Mouse (Mus musculus) heart, embryonic 16.5 days (tissue): ENCODE results near the gene Gpank1. TPM values are rescaled to one million over a fixed set of nuclear protein-coding genes. Genes with fewer than 3 reads are reported as not detected.
A peak's percentile ranks its signal among the peaks of the same experiment; 100 is the strongest.

Experiments
- ATAC-seq: fragments of 200-750 bp; cut with Nextera tagmentation; replicated peaks from 2 replicates; pipeline ENCODE4 v1.8.0; 2017; ENCODE audit warnings: moderate number of reproducible peaks; ENCODE audit not compliant: insufficient read depth, low FRiP score; ENCODE audit errors: extremely low read depth
- H3K27ac ChIP-seq: fragments of 300-500 bp; sonication (generic); 2 replicates; pipeline ENCODE4 v1.5.1; 2014; ENCODE audit warnings: mild to moderate bottlenecking, low read length, control low read depth, moderate library complexity
- H3K27me3 ChIP-seq: fragments of 300-500 bp; sonication (generic); 2 replicates; pipeline ENCODE4 v1.6.1; 2014; ENCODE audit warnings: low read length, mixed read lengths; ENCODE audit not compliant: control insufficient read depth, insufficient read depth
- H3K36me3 ChIP-seq: fragments of 300-500 bp; sonication (generic); 2 replicates; pipeline ENCODE4 v1.6.1; 2014; ENCODE audit not compliant: control insufficient read depth, insufficient read depth
- H3K4me1 ChIP-seq: fragments of 300-500 bp; sonication (generic); 2 replicates; pipeline ENCODE4 v1.6.1; 2014; ENCODE audit warnings: low read length, mixed read lengths; ENCODE audit not compliant: control insufficient read depth, insufficient read depth
- H3K4me2 ChIP-seq: fragments of 300-500 bp; sonication (generic); 2 replicates; pipeline ENCODE4 v1.6.1; 2014; ENCODE audit warnings: low read depth, mild to moderate bottlenecking, control low read depth, low read length
- H3K4me3 ChIP-seq: fragments of 300-500 bp; sonication (generic); 2 replicates; pipeline ENCODE4 v1.5.1; 2014; ENCODE audit warnings: mild to moderate bottlenecking, control low read depth, low read length
- H3K9ac ChIP-seq: fragments of 300-500 bp; sonication (generic); 2 replicates; pipeline ENCODE4 v1.6.1; 2014; ENCODE audit warnings: low read length, control low read depth
- H3K9me3 ChIP-seq: fragments of 300-500 bp; sonication (generic); replicated peaks from 2 replicates; pipeline ENCODE4 v1.6.1; 2016; ENCODE audit warnings: low read length; ENCODE audit not compliant: control insufficient read depth
- WGBS: fragments of 180-500 bp; shearing (Covaris S2); extraction: QIAGEN DNeasy Blood & Tissue Kit; methylation state at CpG from one replicate; pipeline ENCODE4 v1.1.7; 2014; 5-methylcytosine and 5-hydroxymethylcytosine counted together
- polyA plus RNA-seq: library from polyadenylated mRNA; unstranded; fragments of >200 nt; fragmentation: Nextera tagmentation; extraction: Ambion mirVana; gene quantifications from 2 replicates; pipeline ENCODE4 v1.2.1, GENCODE M21; 2015

Gpank1 gene
- polyA plus RNA-seq, 1 experiment from 2014 or later: 14.9 TPM

DNA sequence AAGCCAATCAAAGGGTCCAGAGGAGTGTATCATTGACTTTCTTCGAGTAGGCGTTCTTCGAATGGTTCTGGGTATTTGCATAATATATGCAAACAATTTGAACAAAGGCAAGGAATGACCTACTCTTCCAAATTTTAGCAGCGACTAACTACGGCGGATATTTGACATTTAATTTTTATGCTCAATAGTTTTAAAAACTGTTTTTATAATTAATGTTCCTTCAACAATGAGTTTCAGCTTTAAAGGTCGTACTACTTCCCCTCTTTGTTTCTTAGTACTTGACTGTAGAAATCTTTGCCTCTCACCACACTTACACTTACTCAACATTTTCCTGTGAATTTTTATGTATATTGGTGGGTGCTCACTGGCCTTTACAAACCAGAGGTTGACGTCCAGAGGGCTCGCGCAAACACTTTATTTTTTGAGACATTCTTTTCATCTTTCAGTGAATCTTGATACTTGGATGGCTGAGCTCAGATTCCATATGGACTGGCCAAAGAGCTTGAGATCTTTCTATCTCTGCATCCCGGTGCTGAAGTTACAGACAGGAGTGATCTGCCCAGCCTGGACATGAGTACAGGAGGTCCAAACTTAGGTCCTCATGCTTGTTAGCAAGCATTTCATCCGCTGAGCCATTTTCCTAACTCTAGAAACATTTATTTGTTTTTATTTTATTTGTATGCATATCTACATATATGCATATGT lies 44.3 kb downstream of the Gpank1 start:
- H3K9ac ChIP-seq: peak overlapping the region; percentile 51

DNA sequence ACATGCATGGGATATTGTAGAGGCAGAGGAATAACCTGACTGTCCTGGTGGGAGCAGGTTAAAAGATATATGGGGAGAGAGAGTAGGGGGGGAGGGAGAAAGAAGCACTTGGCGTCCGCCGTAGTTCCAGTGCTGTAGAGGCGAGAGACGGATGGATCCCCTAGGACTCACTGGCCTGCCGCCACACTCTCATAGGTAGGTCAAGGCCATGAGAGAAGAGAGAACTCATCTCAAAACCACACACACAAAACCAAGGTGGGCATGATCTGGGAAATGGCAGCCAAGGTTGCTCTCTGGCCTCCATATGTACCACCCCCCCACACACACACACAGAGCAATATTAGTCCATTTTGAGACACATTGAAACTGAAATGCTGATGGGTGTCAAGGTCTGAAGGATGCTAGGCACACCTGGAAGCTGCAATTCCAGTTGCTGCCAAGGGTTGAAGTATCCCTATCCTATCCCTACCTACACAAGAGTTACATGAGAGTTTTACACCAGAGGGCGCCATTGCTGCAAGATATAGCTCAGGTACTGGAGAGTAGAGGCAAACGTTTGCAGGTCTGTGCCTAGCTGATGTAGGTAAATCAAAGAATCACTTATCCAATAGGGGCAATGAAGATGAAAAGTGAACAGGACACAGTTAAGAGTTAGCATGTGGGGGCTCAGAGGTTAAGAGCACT lies 45.2 kb downstream of the Gpank1 start:
- Histone ChIP-seq H3K4me1 (peaks cover 23% of the 10 kb centered on the region), H3K9me3 (no peaks in the 10 kb centered on the region), H3K9ac (peak overlapping the region; percentile 13; the same call in 1 of the 2 replicates), H3K36me3 (peaks cover 7% of the 10 kb centered on the region), H3K4me3 (no peak overlapping the region), H3K27ac (peak overlapping the region; percentile 93; the same call in 1 of the 2 replicates), H3K4me2 (no peak overlapping the region; the same call in 1 of the 2 replicates), H3K27me3 (no peaks in the 10 kb centered on the region)
- ATAC-seq: no peak
- WGBS: 69% methylated on average over 8 of the region's 8 CpGs

More for the DNA sequence above, 44.3 kb downstream of the Gpank1 start:
- Histone ChIP-seq H3K27me3 (no peaks in the 10 kb centered on the region), H3K27ac (peak overlapping the region; percentile 93), H3K4me2 (peak overlapping the region; percentile 67), H3K36me3 (peaks cover 16% of the 10 kb centered on the region), H3K4me3 (peak overlapping the region; percentile 49), H3K9me3 (no peaks in the 10 kb centered on the region), H3K4me1 (peaks cover 23% of the 10 kb centered on the region)
- 23% methylated on average over 12 of the region's 12 CpGs for WGBS
- ATAC-seq: peak; percentile 76

DNA sequence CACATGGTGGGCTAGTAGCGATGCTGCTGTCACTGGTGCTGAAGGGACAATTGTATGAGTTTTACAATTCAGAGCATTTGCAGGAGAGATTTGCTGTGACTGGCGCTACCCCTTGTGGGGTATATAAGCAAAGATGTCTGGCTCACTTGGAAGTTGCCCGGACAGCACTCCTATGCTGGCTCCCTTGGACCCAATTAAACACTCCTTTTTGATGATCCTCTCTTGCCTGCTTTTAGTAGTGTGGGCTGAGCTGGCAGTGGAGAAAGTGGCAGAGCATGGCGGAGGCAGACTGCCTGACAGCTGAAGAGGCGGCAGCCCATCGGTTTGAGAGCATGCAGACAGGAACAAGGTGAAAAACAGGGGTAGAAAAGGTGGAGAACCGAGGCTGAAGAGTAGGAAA lies 46.5 kb downstream of the Gpank1 start:
- 80% methylated on average over 7 of the region's 7 CpGs for WGBS
- H3K4me1 ChIP-seq: peaks cover 10% of the 10 kb centered on the region
- no peak overlapping the region for H3K27ac ChIP-seq
- no peaks in the 10 kb centered on the region for H3K36me3 ChIP-seq
- H3K9me3 ChIP-seq: no peaks in the 10 kb centered on the region
- no peak for ATAC-seq
- no peak overlapping the region for H3K4me3 ChIP-seq
- H3K27me3 ChIP-seq: no peaks in the 10 kb centered on the region
- no peak overlapping the region for H3K4me2 ChIP-seq
- H3K9ac ChIP-seq: no peak overlapping the region

DNA sequence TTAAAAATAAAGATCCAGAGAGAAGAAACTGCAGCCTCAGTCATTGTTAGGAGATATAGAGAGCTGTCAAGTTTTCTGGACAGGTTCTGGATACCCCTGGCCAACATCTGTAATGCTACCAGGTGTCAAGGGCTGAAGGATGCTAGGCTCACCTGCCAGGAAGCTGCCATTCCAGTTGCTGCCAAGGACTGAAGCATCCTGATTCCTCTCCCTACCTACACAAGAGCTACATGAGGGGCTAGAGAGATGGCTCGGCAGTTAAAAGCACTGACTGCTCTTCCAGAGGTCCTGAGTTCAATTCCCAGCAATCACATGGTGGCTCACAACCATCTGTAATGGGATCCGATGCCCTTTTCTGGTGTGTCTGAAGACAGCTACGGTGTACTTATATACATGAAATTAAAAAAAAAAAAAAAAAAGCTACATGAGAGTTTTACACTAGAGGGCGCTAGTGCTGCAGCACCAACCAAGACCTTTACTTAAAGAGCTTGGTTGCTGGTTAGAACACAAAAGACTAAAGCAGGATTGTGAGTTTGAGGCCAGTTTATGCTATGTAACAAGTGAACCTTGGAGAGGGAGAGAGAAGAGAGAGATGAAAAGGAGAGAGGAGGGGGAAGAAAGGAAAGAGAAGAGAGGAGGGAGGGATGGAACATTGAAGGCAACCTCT lies 47.4 kb downstream of the Gpank1 start:
- H3K27me3 ChIP-seq: no peaks in the 10 kb centered on the region
- no peak overlapping the region for H3K4me2 ChIP-seq
- H3K4me1 ChIP-seq: peaks cover 7% of the 10 kb centered on the region
- 0 out of 2 replicates have a peak overlapping the region, but pooled peaks have one; percentile 7 for H3K27ac ChIP-seq
- WGBS: 18% methylated on average over 4 of the region's 4 CpGs
- H3K4me3 ChIP-seq: no peak overlapping the region
- no peaks in the 10 kb centered on the region for H3K36me3 ChIP-seq
- H3K9ac ChIP-seq: no peak overlapping the region
- no peak for ATAC-seq
- H3K9me3 ChIP-seq: no peaks in the 10 kb centered on the region

DNA sequence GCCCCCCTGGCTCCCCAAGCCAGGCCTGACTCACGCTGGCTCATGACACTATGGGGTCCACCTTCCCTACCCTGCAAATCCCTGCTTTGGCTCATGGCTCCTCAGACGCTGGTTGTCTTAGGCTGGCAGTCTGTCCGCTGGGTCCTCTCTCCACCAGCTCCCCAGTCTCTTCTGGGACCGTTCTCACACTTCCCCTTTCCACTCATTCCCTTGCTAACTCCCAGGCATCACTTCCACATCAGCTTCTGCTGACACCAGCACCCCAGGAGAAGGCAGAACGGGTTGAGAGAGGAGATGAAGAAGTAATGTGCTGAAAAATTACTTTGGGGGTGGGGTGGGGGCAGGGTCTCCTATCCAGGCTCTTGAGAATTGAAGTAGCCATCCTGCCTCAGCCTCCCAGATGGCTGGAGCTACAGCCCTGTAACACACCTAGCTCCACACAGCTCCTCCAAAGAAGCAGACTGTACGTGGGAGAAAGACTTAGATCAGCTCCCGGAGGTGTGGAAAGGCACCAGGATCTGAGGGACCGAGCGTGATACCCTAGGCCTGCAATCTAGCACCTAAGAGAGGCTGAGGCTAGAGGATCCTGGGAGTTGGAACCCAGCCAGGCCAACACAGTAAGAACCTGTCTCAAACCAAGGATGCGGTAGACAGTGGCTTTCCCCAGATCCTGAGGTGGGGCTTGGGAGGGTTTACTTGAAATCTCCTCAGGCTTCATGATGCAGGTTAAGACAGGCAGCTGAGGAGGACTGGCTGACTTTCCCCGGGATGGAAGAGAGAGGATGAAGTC lies 51.4 kb downstream of the Gpank1 start:
- 54% methylated on average over 11 of the region's 11 CpGs for WGBS
- H3K36me3 ChIP-seq: no peaks in the 10 kb centered on the region
- H3K4me1 ChIP-seq: no peaks in the 10 kb centered on the region; the same call in 1 of the 2 replicates
- H3K9me3 ChIP-seq: no peaks in the 10 kb centered on the region
- no peaks in the 10 kb centered on the region for H3K27me3 ChIP-seq
- no peak overlapping the region for H3K9ac ChIP-seq
- H3K27ac ChIP-seq: peak overlapping the region; percentile 42; the same call in 1 of the 2 replicates
- H3K4me2 ChIP-seq: no peak overlapping the region
- no peak for ATAC-seq
- H3K4me3 ChIP-seq: no peak overlapping the region

DNA sequence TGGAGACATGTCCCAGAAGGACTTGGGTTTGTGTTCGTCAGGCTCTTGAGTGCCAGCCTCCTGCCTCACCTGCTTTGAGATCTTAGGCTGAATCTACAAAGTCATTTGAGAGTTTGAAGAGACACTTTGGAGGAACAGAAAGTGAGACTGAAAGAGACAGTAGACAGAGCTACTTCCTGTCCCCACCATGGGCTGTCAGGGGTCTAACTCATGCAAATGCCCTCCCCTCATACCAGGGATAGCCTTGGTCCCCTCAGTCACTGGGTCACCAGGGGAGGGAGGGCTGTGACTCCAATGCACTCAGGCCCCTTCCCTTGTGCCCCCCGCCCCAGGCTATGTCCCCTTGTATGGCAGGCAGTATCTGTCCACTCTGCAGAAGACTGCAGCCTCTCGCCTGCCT lies 52.1 kb downstream of the Gpank1 start:
- Histone ChIP-seq H3K36me3 (no peaks in the 10 kb centered on the region), H3K4me2 (no peak overlapping the region), H3K27ac (peak overlapping the region; percentile 42; the same call in 1 of the 2 replicates), H3K4me3 (no peak overlapping the region), H3K27me3 (no peaks in the 10 kb centered on the region), H3K4me1 (no peaks in the 10 kb centered on the region; the same call in 1 of the 2 replicates), H3K9ac (no peak overlapping the region), H3K9me3 (no peaks in the 10 kb centered on the region)
- WGBS: 55% methylated on average over 3 of the region's 3 CpGs
- no peak for ATAC-seq

Other genes starting within 250 kb of the Gpank1 start
- gene Zbtb12, start 242.0 kb upstream of the Gpank1 start, polyA plus RNA-seq: 1.4 and 1.5 TPM in 2 replicates
- not detected in 2 replicates for gene Gm20547, start 239.4 kb upstream of the Gpank1 start, polyA plus RNA-seq
- gene C2, start 223.2 kb upstream of the Gpank1 start, polyA plus RNA-seq: 2.2 and 2.6 TPM in 2 replicates
- gene Ehmt2, start 223.0 kb upstream of the Gpank1 start, polyA plus RNA-seq: 39.5 and 41.5 TPM in 2 replicates
- gene Slc44a4, start 207.0 kb upstream of the Gpank1 start, polyA plus RNA-seq: 0.16 and 0.68 TPM in 2 replicates
- gene Neu1, start 190.2 kb upstream of the Gpank1 start, polyA plus RNA-seq: 20.1 and 20.4 TPM in 2 replicates
- gene Hspa1b, start 162.2 kb upstream of the Gpank1 start, polyA plus RNA-seq: 0.11 and 0.18 TPM in 2 replicates
- not detected in 2 replicates for gene Gm20481, start 151.5 kb upstream of the Gpank1 start, polyA plus RNA-seq
- 3.9 and 4.4 TPM in 2 replicates for gene Hspa1a, start 149.3 kb upstream of the Gpank1 start, polyA plus RNA-seq
- gene Hspa1l, start 148.8 kb upstream of the Gpank1 start, polyA plus RNA-seq: 3.1 and 4.2 TPM in 2 replicates
- 132 and 134 TPM in 2 replicates for gene Lsm2, start 139.6 kb upstream of the Gpank1 start, polyA plus RNA-seq
- 69.9 and 75.0 TPM in 2 replicates for gene Vars, start 120.5 kb upstream of the Gpank1 start, polyA plus RNA-seq
- gene Vwa7, start 104.9 kb upstream of the Gpank1 start, polyA plus RNA-seq: 0.27 and 0.34 TPM in 2 replicates
- 1.9 and 3.0 TPM in 2 replicates for gene Sapcd1, start 93.4 kb upstream of the Gpank1 start, polyA plus RNA-seq
- gene Msh5, start 74.7 kb upstream of the Gpank1 start, polyA plus RNA-seq: 3.5 and 3.7 TPM in 2 replicates
- gene Clic1, start 71.5 kb upstream of the Gpank1 start, polyA plus RNA-seq: 349 and 372 TPM in 2 replicates
- 171 and 193 TPM in 2 replicates for gene Ddah2, start 62.4 kb upstream of the Gpank1 start, polyA plus RNA-seq
- gene Ly6g6c, start 56.1 kb upstream of the Gpank1 start, polyA plus RNA-seq: 0.17 TPM in 1 of 2 replicates, not detected in the other
- gene Mpig6b, start 55.3 kb upstream of the Gpank1 start, polyA plus RNA-seq: 0.16 and 0.54 TPM in 2 replicates
- gene Ly6g6e, start 44.6 kb upstream of the Gpank1 start, polyA plus RNA-seq: 0.72 and 0.84 TPM in 2 replicates
- gene Ly6g6d, start 43.4 kb upstream of the Gpank1 start, polyA plus RNA-seq: 1.9 and 3.4 TPM in 2 replicates
- gene Ly6g6f, start 35.8 kb upstream of the Gpank1 start, polyA plus RNA-seq: 0.29 and 0.39 TPM in 2 replicates
- gene Abhd16a, start 32.2 kb upstream of the Gpank1 start, polyA plus RNA-seq: 80.9 and 83.3 TPM in 2 replicates
- gene Ly6g5c, start 13.2 kb upstream of the Gpank1 start, polyA plus RNA-seq: 0.72 TPM in 1 of 2 replicates, not detected in the other
- 0.57 and 0.63 TPM in 2 replicates for gene Ly6g5b, start 6.0 kb upstream of the Gpank1 start, polyA plus RNA-seq
- gene Csnk2b, start 598 bp downstream of the Gpank1 start, polyA plus RNA-seq: 224 and 232 TPM in 2 replicates
- gene D17H6S53E, start 4.9 kb downstream of the Gpank1 start, polyA plus RNA-seq: 10.1 and 10.2 TPM in 2 replicates
- gene Apom, start 10.6 kb downstream of the Gpank1 start, polyA plus RNA-seq: 0.60 and 0.89 TPM in 2 replicates
- 37.5 and 40.5 TPM in 2 replicates for gene Bag6, start 13.7 kb downstream of the Gpank1 start, polyA plus RNA-seq
- 103 and 113 TPM in 2 replicates for gene Prrc2a, start 43.4 kb downstream of the Gpank1 start, polyA plus RNA-seq
- gene Aif1, start 54.6 kb downstream of the Gpank1 start, polyA plus RNA-seq: 6.0 and 10.9 TPM in 2 replicates
- gene Lst1, start 67.0 kb downstream of the Gpank1 start, polyA plus RNA-seq: 7.9 and 8.2 TPM in 2 replicates
- gene Ltb, start 73.0 kb downstream of the Gpank1 start, polyA plus RNA-seq: 3.5 and 6.4 TPM in 2 replicates
- 0.20 and 0.33 TPM in 2 replicates for gene Tnf, start 80.6 kb downstream of the Gpank1 start, polyA plus RNA-seq
- 0.27 and 0.79 TPM in 2 replicates for gene Lta, start 83.9 kb downstream of the Gpank1 start, polyA plus RNA-seq
- gene Gm16181, start 99.4 kb downstream of the Gpank1 start, polyA plus RNA-seq: 0.41 and 1.2 TPM in 2 replicates
- 10.1 and 10.4 TPM in 2 replicates for gene Atp6v1g2, start 112.2 kb downstream of the Gpank1 start, polyA plus RNA-seq
- gene Nfkbil1, start 114.3 kb downstream of the Gpank1 start, polyA plus RNA-seq: 8.4 and 8.8 TPM in 2 replicates
- gene Ddx39b, start 120.3 kb downstream of the Gpank1 start, polyA plus RNA-seq: 256 and 260 TPM in 2 replicates
- gene H2-D1, start 141.3 kb downstream of the Gpank1 start, polyA plus RNA-seq: 90.5 and 110 TPM in 2 replicates
- not detected in 2 replicates for gene H2-Q1, start 198.9 kb downstream of the Gpank1 start, polyA plus RNA-seq
- 0.82 and 2.1 TPM in 2 replicates for gene H2-Q2, start 220.8 kb downstream of the Gpank1 start, polyA plus RNA-seq